Mouse (Mus musculus) layer of hippocampus, postnatal 10 days (tissue): ENCODE results near the gene Zfp874b. TPM values are rescaled to one million over a fixed set of nuclear protein-coding genes. Genes with fewer than 3 reads are reported as not detected.

Experiments used
- total RNA-seq, 2 experiments: library from RNA; stranded (reverse); gene quantifications; 2 replicates each; pipeline ENCODE4 v1.2.3; 2021

Zfp874b gene
- total RNA-seq, 2 experiments from 2014 or later: 13.7 to 15.7 TPM

Other genes with a start within 250 kb of the Zfp874b start
- 10 to 100 TPM; 18.3 to 21.5 TPM for gene Zfp458, start 205.8 kb downstream of the Zfp874b start, total RNA-seq
- gene Zfp457, start 177.8 kb downstream of the Zfp874b start, total RNA-seq: 1 to 10 TPM; 5.3 TPM
- gene Zfp595, start 151.7 kb downstream of the Zfp874b start, total RNA-seq: 1 to 10 TPM; 2.6 to 3.2 TPM
- 1 to 10 TPM; 1.1 to 1.2 TPM for gene Gm28044, start 123.7 kb downstream of the Zfp874b start, total RNA-seq
- under 1 TPM; 0.66 to 0.91 TPM for gene Zfp953, start 123.7 kb downstream of the Zfp874b start, total RNA-seq
- gene Gm28041, start 108.5 kb downstream of the Zfp874b start, total RNA-seq: not detected
- under 1 TPM; 0.75 to 0.78 TPM for gene Zfp456, start 108.4 kb downstream of the Zfp874b start, total RNA-seq
- gene Zfp429, start 84.4 kb downstream of the Zfp874b start, total RNA-seq: 1 to 10 TPM; 2.4 to 3.2 TPM
- gene Zfp459, start 62.8 kb downstream of the Zfp874b start, total RNA-seq: 1 to 10 TPM; 2.0 to 2.3 TPM
- gene Zfp874a, start 32.6 kb downstream of the Zfp874b start, total RNA-seq: 10 to 100 TPM; 10.8 to 11.2 TPM
- 1 to 10 TPM; 5.8 to 8.0 TPM for gene Zfp58, start 16.3 kb upstream of the Zfp874b start, total RNA-seq
- under 1 TPM in 1 of 2 experiments, not detected in 1; 0.87 TPM for gene Gm26965, start 41.9 kb upstream of the Zfp874b start, total RNA-seq
- gene Zfp87, start 41.9 kb upstream of the Zfp874b start, total RNA-seq: 10 to 100 TPM; 21.8 to 24.5 TPM
- 1 to 10 TPM; 7.4 to 9.7 TPM for gene Zfp748, start 69.6 kb upstream of the Zfp874b start, total RNA-seq
- 1 to 10 TPM; 8.6 to 9.0 TPM for gene Zfp729b, start 125.4 kb upstream of the Zfp874b start, total RNA-seq
- gene Gm49345, start 153.5 kb upstream of the Zfp874b start, total RNA-seq: 1 to 10 TPM in 1 of 2 experiments, not detected in 1; 1.4 TPM
- gene Zfp729a, start 153.5 kb upstream of the Zfp874b start, total RNA-seq: 1 to 10 TPM; 8.0 to 9.0 TPM
- gene Zfp738, start 202.8 kb upstream of the Zfp874b start, total RNA-seq: 10 to 100 TPM; 21.4 to 22.8 TPM
- 10 to 100 TPM; 14.8 to 16.1 TPM for gene Zfp65, start 244.9 kb upstream of the Zfp874b start, total RNA-seq